Mouse (Mus musculus): ENCODE measurements around the gene Lonrf2.

The Lonrf2 gene

DNA sequence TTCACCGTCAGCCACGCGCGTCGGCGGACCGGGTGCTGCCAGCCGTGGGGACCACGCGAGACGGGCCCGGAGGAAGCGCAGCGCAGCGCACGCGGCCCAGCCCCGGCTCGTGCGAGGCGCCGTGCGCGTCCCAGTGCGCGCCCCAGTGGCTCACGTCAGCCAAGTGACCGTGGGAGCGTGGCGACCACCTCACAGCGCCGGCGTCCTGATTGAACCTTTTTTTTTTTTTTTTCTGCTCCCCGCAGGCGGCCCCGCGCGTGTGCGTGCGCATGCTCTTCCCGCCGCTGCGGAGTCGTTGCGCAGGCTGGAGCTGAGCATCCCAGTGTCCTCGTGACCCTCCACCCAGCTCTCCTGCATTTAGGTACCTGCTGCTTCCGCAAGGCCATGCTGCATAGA lies at the start of gene Lonrf2:
TSS of gene Lonrf2 (minus strand) at position 235 of the 396 bp plus-strand sequence.
- DNase-seq (ENCODE audit: low spot score) = no peak

GRCm38 (mm10) chr1:38885956-38886355 lies 49.4 kb upstream of the Lonrf2 start:
- no peak for DNase-seq (ENCODE audit: low spot score)

- no peak for DNase-seq (ENCODE audit: low spot score)
These were observed 47.3 kb upstream of the Lonrf2 start for GRCm38 (mm10) chr1:38883766-38884165.

GRCm38 (mm10) chr1:38882746-38883145 lies 46.2 kb upstream of the Lonrf2 start:
- DNase-seq (ENCODE audit: low spot score) = no peak

DNA sequence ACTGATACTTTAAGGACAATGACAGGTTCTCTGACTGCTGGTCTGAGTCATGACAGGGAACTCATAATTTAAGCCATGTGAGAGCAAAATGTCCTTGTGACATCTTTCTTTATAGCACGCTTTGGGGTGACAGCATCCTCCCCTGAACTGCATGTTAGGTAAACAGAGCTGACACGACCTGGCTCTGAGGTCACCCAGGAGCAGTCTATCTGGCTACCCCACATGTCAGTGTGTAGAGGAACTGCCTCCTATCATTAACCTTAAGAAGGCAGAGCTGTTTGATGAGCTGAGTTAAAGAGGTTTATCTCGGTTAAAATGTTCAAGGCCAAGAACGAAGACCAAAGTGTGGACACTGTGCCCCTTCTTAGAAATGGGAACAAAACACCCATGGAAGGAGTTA lies 44.9 kb upstream of the Lonrf2 start:
- DNase-seq (ENCODE audit: low spot score) = no peak

DNA sequence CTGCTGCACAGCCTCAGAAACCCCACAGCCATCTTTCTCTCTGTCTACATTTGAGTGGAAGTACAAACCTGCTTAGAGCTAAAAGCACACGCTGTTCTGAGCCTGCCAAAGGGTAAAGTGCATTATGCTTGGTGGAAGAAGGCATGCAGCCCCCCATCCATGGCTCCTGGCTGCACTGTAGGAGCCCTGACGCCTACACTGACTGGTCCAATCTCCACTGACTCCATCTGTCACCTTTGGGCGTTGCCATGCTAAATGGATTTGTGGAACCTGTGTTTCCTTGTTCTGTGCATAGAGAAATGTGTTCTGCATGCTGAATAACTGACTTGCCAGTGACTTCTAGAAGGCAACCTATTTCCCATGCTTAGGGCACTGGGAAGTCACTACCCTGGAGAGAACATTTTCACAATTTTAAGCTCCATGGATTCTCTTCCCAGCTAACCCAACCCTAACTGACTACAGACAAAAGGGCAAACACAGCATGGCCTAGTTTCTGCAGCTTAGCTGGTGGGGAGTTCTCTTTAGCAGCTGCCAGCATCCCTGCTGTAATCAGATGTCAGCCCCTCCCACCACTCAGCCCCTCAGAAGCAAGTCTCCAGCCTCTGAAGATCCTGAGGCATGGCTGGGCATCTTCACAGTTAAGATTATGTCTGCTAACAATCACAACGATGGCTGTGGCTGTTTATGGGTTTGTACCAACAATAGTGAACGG lies 40.3 kb upstream of the Lonrf2 start:
- DNase-seq (ENCODE audit: low spot score) = no peak

DNA sequence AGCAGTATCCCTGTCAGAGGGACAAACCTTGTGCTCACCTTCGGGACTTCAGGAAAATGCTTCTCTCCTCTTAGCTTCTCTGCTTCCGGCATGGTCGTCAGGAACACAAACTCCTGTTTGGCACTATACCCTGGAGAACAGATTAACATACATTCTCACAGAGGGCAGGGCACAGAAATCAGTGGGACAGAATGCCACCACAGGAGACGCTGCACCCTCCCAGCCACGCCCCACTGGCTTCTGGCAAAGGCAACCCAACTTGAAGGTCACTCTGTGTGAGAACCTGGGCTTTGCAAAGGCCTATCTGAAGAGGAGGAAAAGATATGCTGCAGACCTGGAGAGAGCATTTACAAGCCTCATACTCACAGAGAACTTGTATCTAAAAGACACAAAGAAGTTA lies 37.4 kb upstream of the Lonrf2 start:
- no peak for DNase-seq (ENCODE audit: low spot score)

DNA sequence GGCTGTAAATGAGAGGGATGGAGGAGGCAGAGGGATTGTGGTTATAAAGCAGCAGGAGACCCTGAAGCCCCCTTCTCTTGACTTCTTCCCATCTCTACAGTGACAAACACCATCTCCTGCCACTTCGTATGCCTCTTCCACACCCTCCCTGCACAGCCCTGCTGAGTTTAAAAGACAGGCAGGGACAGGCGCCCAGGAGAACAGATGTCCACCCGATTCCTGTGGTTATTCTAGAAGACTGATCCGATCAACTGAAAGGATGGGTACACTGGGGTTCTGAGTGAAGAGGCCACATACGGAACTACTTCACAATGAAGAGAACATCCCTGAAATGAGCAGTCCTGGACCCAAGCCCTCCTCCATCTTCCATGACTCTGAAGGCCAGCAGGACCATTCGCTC lies 35.3 kb upstream of the Lonrf2 start:
- no peak for DNase-seq (ENCODE audit: low spot score)

- no peak for DNase-seq (ENCODE audit: low spot score)
These were observed 33.1 kb upstream of the Lonrf2 start for GRCm38 (mm10) chr1:38869398-38870195.

- no peak for DNase-seq (ENCODE audit: low spot score)
These were observed 29.7 kb upstream of the Lonrf2 start for GRCm38 (mm10) chr1:38866242-38866641.

DNA sequence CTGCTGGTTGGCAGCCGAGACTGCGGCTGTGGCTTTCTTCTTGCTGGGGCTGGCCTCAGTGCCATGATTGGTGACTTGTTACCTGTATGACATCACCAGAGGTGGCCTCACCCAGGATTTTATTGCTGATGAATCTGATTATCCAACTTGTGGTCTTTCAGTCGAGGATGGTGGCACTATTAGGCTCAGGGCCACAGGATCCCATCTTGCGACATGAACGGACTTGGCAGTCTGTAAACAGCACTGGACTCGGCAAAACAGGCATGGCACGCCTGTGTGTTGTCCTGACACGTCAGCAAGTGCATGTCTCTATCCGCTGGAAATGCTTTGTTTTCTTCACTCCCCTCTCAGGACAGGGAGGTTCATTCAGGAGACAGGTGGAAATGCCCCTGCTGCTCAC lies 27.8 kb upstream of the Lonrf2 start:
- no peak for DNase-seq (ENCODE audit: low spot score)

- DNase-seq (ENCODE audit: low spot score) = no peak
These were observed 25.7 kb upstream of the Lonrf2 start for GRCm38 (mm10) chr1:38862213-38862612.

DNA sequence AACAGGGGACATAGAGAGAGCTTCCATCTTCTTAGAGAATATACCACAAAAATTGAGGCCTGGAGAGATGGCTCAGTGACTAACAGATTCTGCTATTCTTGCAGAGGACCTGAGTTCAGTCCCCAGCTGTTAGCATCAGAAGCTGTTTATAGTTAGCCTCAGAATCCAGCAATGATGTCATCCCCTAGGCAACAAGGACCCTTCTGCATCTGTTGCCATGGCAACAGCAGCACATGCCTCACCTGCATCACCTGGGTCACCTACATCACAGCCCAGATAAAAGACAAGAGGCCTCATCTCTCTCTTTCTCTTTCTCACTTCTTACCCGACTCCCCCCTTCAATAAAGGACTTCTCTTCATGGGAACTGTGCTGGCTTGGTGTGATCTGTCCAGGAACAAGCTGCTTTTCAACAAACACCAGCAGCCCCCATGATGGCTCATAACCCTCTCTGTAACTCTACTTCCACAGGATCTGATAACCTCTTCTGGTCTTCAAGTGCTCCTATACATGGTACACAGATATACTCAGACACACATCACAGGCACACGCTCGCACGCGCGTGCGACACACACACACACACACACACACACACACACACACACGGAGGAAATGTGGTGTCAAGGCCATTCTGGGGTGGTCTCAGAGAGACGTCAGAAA lies 24.5 kb upstream of the Lonrf2 start:
- DNase-seq (ENCODE audit: low spot score) = no peak

- no peak for DNase-seq (ENCODE audit: low spot score)
These were observed 23.7 kb upstream of the Lonrf2 start for GRCm38 (mm10) chr1:38860207-38860606.

DNA sequence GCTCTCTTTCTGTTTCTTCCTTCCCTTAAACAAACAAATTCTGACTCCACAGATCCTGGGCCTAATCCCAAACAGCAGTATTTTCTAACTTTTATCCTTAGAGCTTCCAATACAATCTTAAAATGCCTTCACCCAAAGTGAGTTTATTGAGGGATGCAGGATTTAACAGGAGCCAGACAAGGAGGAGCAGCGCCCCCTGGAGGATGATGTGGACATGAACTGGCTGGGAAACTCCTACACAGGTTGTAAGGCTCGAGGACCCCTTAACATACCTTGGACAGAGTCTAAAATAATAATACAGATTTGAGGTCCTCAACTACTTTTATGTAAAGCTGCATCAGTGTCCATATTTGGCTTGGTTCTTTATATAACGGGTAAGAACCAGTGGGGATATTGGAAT lies 19.7 kb upstream of the Lonrf2 start:
- DNase-seq (ENCODE audit: low spot score) = no peak

GRCm38 (mm10) chr1:38852250-38852649 lies 15.7 kb upstream of the Lonrf2 start:
- no peak for DNase-seq (ENCODE audit: low spot score)

- no peak for DNase-seq (ENCODE audit: low spot score)
These were observed 14.1 kb upstream of the Lonrf2 start for GRCm38 (mm10) chr1:38850650-38851049.

DNA sequence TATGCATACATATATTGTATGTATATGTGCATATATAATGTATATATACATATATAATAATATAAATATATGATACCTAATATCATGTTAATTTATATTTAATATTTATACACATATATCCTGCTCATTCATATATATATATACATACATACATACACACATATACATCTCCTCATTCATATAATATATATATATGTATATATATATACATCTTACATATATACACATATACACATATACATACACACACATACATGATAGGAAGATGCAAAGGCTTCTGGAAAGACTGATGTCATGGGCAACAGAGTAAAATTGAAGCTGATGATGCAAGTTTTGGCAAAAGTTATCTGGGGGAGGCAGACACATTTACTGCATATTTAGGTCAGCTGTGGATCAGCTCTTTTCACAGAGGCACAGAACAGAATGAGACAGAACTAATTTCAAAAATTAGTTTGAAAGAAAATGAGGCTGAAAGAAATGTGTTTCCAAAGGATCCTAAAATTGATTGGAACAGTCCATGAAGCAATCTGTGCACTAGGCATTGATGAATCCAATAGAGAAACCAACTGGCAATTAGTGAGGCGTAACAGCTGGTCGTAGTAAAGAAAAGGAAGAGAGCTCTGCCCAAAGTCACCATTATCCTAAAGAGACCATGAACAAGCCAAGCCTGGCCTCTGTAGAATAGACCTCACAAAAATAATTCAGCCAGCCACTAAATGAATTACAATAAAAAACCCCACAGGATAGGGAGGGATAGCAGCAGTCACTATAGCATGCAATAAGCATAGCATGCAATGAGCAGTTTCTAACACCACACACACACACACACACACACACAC lies 12.2 kb upstream of the Lonrf2 start:
- no peak for DNase-seq (ENCODE audit: low spot score)

DNA sequence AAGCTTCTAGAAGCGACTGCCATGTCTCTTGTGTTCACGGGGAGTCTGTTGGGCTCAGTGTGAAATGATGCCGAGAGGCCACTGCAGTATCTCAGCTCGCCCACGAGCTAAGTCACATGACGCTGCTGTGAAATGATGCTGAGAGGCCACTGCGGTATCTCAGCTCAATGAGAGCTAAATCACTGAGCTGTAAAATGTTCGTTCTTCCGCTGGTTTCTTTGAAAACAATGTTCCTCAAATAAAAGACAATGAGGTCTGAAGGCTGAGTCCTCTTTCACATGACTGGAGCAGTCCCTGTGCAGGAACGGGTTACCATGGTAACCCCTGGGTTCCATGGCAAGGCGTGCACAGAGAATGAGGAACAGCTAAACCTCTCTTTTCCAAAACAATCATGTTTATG lies 11.5 kb upstream of the Lonrf2 start:
- no peak for DNase-seq (ENCODE audit: low spot score)

- no peak for DNase-seq (ENCODE audit: low spot score)
These were observed 6.8 kb upstream of the Lonrf2 start for GRCm38 (mm10) chr1:38843275-38843674.

DNA sequence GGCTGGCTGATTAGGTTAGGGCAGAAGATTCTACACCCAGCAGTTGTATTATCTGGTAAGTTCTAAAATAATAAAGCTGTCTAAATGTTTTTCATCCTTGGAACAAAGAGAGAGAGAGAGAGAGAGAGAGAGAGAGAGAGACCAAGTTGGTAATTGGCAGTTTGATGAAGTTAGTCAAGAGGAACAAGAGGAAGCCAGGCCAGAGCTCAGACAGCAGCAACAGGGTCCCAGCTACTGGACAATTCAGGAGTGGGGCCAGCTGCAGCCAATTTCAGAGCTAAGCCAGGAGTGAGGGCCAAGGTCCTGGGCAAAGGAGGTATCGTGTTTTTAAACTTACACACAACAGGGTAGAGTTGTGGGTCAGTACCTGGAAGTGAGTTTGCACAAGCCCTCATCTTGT lies 6.3 kb upstream of the Lonrf2 start:
- no peak for DNase-seq (ENCODE audit: low spot score)

DNA sequence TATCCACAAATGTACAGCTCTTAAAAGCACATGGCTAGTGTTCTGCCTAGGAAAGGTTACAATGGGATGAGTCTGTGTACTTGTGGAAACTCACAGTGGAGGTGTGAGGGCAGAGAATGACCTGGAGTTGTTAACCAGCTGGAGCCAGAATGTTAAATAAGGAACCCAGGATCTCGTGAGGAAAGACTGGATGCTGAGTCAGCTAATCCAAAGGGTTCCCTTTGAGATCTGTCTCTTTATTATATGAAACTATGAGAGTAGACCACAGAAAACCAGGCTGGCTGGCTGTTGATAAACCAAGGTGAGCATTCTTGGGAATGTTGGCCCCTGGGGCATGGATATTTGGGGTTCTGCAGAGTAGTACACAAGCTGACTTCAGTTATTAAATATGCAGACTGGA lies 3.4 kb upstream of the Lonrf2 start:
- DNase-seq (ENCODE audit: low spot score) = no peak

All from lung, postnatal 25 days (tissue).